Mouse (Mus musculus) CH12.LX (cell line): ENCODE data around the gene Chst15. TPM values are rescaled to one million over a fixed set of nuclear protein-coding genes. Genes with fewer than 3 reads are reported as not detected.

Source experiments
- DNase-seq: peaks from one replicate; pipeline ENCODE4 v3.0.0-alpha.2; 2013; ENCODE audit errors: extremely low read depth
- H3K27ac ChIP-seq: 2 replicates; pipeline ENCODE4 v1.5.1; 2012; ENCODE audit warnings: low read depth, mild to moderate bottlenecking, control low read depth, moderate library complexity; ENCODE audit not compliant: insufficient read depth
- H3K27me3 ChIP-seq: replicated peaks from 2 replicates; pipeline ENCODE3; 2012; ENCODE audit warnings: inconsistent platforms
- H3K36me3 ChIP-seq, 2 experiments: replicated peaks in 1 of 2; 2 replicates each; pipeline versions ENCODE3 to v1.6.1; 2012; ENCODE audit warnings: inconsistent platforms in 1 of 2, low read length in 1 of 2, mild to moderate bottlenecking in 1 of 2, mixed read lengths in 1 of 2, moderate library complexity in 1 of 2; ENCODE audit not compliant: control insufficient read depth in 1 of 2, insufficient read depth in 1 of 2
- H3K4me1 ChIP-seq, 2 experiments: 2 replicates each; pipeline ENCODE4 v1.6.1; 2012; ENCODE audit warnings: inconsistent platforms in 1 of 2, moderate library complexity in 1 of 2; ENCODE audit not compliant: insufficient read depth in 2 of 2, control insufficient read depth in 1 of 2
- H3K4me2 ChIP-seq: 2 replicates; pipeline ENCODE4 v1.6.1; 2012; ENCODE audit warnings: low read depth, mild to moderate bottlenecking, control low read depth; ENCODE audit not compliant: poor library complexity, insufficient read depth, severe bottlenecking
- H3K4me3 ChIP-seq, 3 experiments: fragments of 150-350 bp in 1 of 3; sonication (generic) in 1 of 3; replicated peaks in 1 of 3; 2 replicates each; pipeline versions ENCODE3 to v1.5.1; 2011 to 2012; ENCODE audit warnings: low read depth in 2 of 3, low read length in 2 of 3, mild to moderate bottlenecking in 2 of 3, moderate library complexity in 2 of 3, control low read depth in 1 of 3, improper control_type of control experiment in 1 of 3, inconsistent platforms in 1 of 3, mixed read lengths in 1 of 3; ENCODE audit not compliant: poor library complexity in 1 of 3
- H3K79me2 ChIP-seq: replicated peaks from 2 replicates; pipeline ENCODE4 v1.6.1; 2012; ENCODE audit warnings: mild to moderate bottlenecking, moderate library complexity; ENCODE audit not compliant: control insufficient read depth, poor library complexity, insufficient read depth, severe bottlenecking; ENCODE audit errors: extremely low read depth
- H3K9ac ChIP-seq: 2 replicates; pipeline ENCODE4 v1.6.1; 2012; ENCODE audit warnings: low read depth, mild to moderate bottlenecking, control low read depth, moderate library complexity; ENCODE audit not compliant: insufficient read depth
- H3K9me3 ChIP-seq: replicated peaks from 2 replicates; pipeline ENCODE3; 2012; ENCODE audit warnings: low read length, inconsistent platforms, mixed read lengths
- BHLHE40 ChIP-seq: IDR thresholded peaks from 2 replicates; pipeline ENCODE4 v1.6.1; 2011; ENCODE audit warnings: mild to moderate bottlenecking, low read depth, low read length, improper control_type of control experiment
- CHD1 ChIP-seq: IDR thresholded peaks from 2 replicates; pipeline ENCODE4 v1.6.1; 2012; ENCODE audit warnings: low read depth, low read length, improper control_type of control experiment, inconsistent platforms
- CTCF ChIP-seq, 2 experiments: IDR thresholded peaks in 1 of 2; conservative IDR thresholded peaks in 1 of 2; 2 replicates each; pipeline ENCODE4 v1.5.1; 2011 to 2012; ENCODE audit warnings: low read depth in 2 of 2, low read length in 2 of 2, improper control_type of control experiment in 1 of 2, inconsistent platforms in 1 of 2, mild to moderate bottlenecking in 1 of 2, moderate library complexity in 1 of 2
- E2F4 ChIP-seq: IDR thresholded peaks from 2 replicates; pipeline ENCODE4 v1.6.1; 2011; ENCODE audit warnings: low read depth, low read length, improper control_type of control experiment; ENCODE audit not compliant: insufficient replicate concordance
- ETS1 ChIP-seq: conservative IDR thresholded peaks from 2 replicates; pipeline ENCODE4 v1.6.1; 2012; ENCODE audit warnings: low read depth, mild to moderate bottlenecking, inconsistent platforms, low read length, improper control_type of control experiment, moderate library complexity
- GABPA ChIP-seq: IDR thresholded peaks from 2 replicates; pipeline ENCODE4 v1.6.1; 2012; ENCODE audit warnings: low read depth, low read length, improper control_type of control experiment, inconsistent platforms; ENCODE audit not compliant: insufficient replicate concordance
- HCFC1 ChIP-seq: IDR thresholded peaks from 2 replicates; pipeline ENCODE4 v1.6.1; 2012; ENCODE audit warnings: low read depth, mild to moderate bottlenecking, inconsistent platforms, low read length, improper control_type of control experiment
- MYC ChIP-seq: IDR thresholded peaks from 2 replicates; pipeline ENCODE4 v1.6.1; 2011; ENCODE audit warnings: low read depth, mild to moderate bottlenecking, improper control_type of control experiment, low read length
- NRF1 ChIP-seq: IDR thresholded peaks from 2 replicates; pipeline ENCODE4 v1.6.1; 2014; ENCODE audit warnings: low read depth, mild to moderate bottlenecking, inconsistent platforms, low read length, improper control_type of control experiment, moderate library complexity
- PAX5 ChIP-seq: IDR thresholded peaks from 2 replicates; pipeline ENCODE4 v1.6.1; 2012; ENCODE audit warnings: low read length, inconsistent platforms, mixed read lengths
- POLR2A ChIP-seq: IDR thresholded peaks from 2 replicates; pipeline ENCODE4 v1.6.1; 2011; ENCODE audit warnings: low read depth, mild to moderate bottlenecking, improper control_type of control experiment, low read length
- RAD21 ChIP-seq: IDR thresholded peaks from 2 replicates; pipeline ENCODE4 v1.6.1; 2011; ENCODE audit warnings: low read depth, mild to moderate bottlenecking, low read length, improper control_type of control experiment, moderate library complexity
- SMC3 ChIP-seq: IDR thresholded peaks from 2 replicates; pipeline ENCODE4 v1.6.1; 2011; ENCODE audit warnings: low read depth, low read length, improper control_type of control experiment
- TBP ChIP-seq: conservative IDR thresholded peaks from 2 replicates; pipeline ENCODE4 v1.6.1; 2011; ENCODE audit warnings: low read depth, low read length, improper control_type of control experiment
- UBTF ChIP-seq: IDR thresholded peaks from 2 replicates; pipeline ENCODE4 v1.6.1; 2012; ENCODE audit warnings: low read depth, mild to moderate bottlenecking, inconsistent platforms, low read length, improper control_type of control experiment, moderate library complexity
- ZKSCAN1 ChIP-seq: IDR thresholded peaks from 2 replicates; pipeline ENCODE4 v1.6.1; 2012; ENCODE audit warnings: low read depth, inconsistent platforms, low read length, improper control_type of control experiment, borderline replicate concordance
- dilution Hi-C: fragments of 300-500 bp; cut with MboI; formaldehyde crosslinking; loops from 2 replicates; pipeline ENCODE4 v1.14.3; 2020; ENCODE audit warnings: low sequenced_read_pairs; ENCODE audit not compliant: extremely low pct_unique_long_range_greater_than_20kb, extremely low pct_ligation_motif_present
- in situ Hi-C: fragments of 300-500 bp; cut with MboI; formaldehyde crosslinking; loops from 3 replicates; pipeline ENCODE4 v1.14.3; 2019; ENCODE audit warnings: low sequenced_read_pairs, low pct_ligation_motif_present, low pct_unique_long_range_greater_than_20kb, mixed read lengths
- polyA plus RNA-seq: library from polyadenylated mRNA; unstranded; fragments of >175 nt; gene quantifications from 2 replicates; pipeline ENCODE4 v1.2.1, GENCODE M21; 2012; ENCODE audit warnings: low read depth; ENCODE audit not compliant: insufficient read length
- total RNA-seq, 2 experiments: library from RNA; depleted of rRNA; stranded (reverse); fragments of 300-350 nt in 1 of 2; fragments of >200 nt in 1 of 2; gene quantifications; 2 replicates each; pipeline ENCODE4 v1.2.3; 2012 to 2014

Chst15 gene
- total and polyA plus RNA-seq, 3 experiments: 0.42 to 0.81 (median 0.57) TPM

DNA sequence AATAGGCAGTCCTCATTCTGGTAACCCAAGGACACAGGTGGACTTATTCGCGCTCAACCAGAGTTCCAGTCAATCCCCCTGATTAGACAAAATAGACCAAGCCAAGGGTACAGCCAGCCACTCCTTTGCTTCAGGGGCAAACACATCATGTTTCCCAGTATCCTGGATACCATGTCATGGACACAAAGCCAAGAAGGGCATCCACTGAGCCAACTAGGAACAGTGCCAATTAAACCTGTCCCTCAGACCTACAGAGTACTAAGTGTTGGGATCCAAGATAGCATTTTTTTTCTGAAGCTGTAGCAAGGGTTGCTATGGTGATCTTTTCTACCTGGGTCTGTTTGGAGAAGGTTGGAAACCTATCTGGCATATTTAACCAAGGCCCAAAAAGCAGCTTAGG, 123.4 kb downstream of the Chst15 start:
- Histone ChIP-seq H3K4me1 (no peaks in the 10 kb centered on the region), H3K27me3 (peaks cover 97% of the 10 kb centered on the region), H3K4me3 (no peak overlapping the region), H3K4me2 (no peak overlapping the region), H3K27ac (no peak overlapping the region), H3K9ac (no peak overlapping the region), H3K9me3 (no peaks in the 10 kb centered on the region), H3K36me3 (no peaks in the 10 kb centered on the region), H3K79me2 (no peaks in the 10 kb centered on the region)
- TF ChIP-seq POLR2A: no peak
- no peak for TF ChIP-seq BHLHE40
- no peak for TF ChIP-seq HCFC1
- no peak for TF ChIP-seq NRF1
- TF ChIP-seq RAD21: no peak
- TF ChIP-seq CTCF (conservative IDR thresholded peaks at IDR 0.05 in 1 of 2, IDR thresholded peaks at IDR 0.05 in 1 of 2; ENCODE audit: low read depth in 2 of 2, low read length in 2 of 2): no peak
- TF ChIP-seq UBTF: no peak
- TF ChIP-seq ETS1: no peak
- TF ChIP-seq CHD1: no peak
- no peak for TF ChIP-seq ZKSCAN1
- dilution Hi-C loops (no loop called here), in situ Hi-C loops (no loop called here)
- no peak for DNase-seq

DNA sequence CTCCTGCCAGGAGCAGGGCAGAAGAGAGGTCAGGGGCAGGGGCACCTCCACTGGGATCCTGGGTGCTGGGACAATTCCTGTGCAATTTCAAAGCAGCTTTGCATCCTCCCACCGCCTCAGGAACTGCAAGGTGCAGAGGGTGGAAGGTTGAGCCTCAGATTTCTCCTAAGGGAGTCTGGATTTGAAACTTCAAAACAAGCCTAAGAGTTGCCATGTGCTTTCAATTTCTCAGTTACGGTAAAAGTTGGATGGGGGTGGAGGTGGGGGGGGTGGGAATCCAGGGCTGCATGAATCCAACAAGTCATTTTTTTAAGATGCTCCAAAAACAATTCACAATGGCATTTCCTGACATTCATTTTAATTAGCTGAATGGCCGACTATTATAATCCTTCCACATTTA, 129.6 kb downstream of the Chst15 start:
- Histone ChIP-seq H3K27me3 (peaks cover 81% of the 10 kb centered on the region), H3K9me3 (no peaks in the 10 kb centered on the region), H3K9ac (no peak overlapping the region), H3K36me3 (no peaks in the 10 kb centered on the region), H3K4me1 (no peaks in the 10 kb centered on the region), H3K4me2 (no peak overlapping the region), H3K27ac (no peak overlapping the region), H3K4me3 (no peak overlapping the region), H3K79me2 (no peaks in the 10 kb centered on the region)
- DNase-seq: no peak
- dilution Hi-C loops (no loop called here), in situ Hi-C loops (no loop called here)
- no peak for TF ChIP-seq SMC3
- no peak for TF ChIP-seq PAX5
- no peak for TF ChIP-seq UBTF
- no peak for TF ChIP-seq ETS1
- TF ChIP-seq GABPA: no peak
- TF ChIP-seq TBP: no peak
- no peak for TF ChIP-seq E2F4
- TF ChIP-seq MYC: no peak

Other genes starting within 250 kb of the Chst15 start
- gene Cpxm2, start 162.5 kb downstream of the Chst15 start, total RNA-seq (2012; rRNA removed): not detected in 2 replicates
- not detected in 2 replicates for gene Cpxm2, start 162.5 kb downstream of the Chst15 start, total RNA-seq (2014; rRNA removed)
- gene Cpxm2, start 162.5 kb downstream of the Chst15 start, polyA plus RNA-seq: not detected in 2 replicates